Mouse (Mus musculus): Measurements from ENCODE around the gene Neurog3.

The Neurog3 gene

DNA sequence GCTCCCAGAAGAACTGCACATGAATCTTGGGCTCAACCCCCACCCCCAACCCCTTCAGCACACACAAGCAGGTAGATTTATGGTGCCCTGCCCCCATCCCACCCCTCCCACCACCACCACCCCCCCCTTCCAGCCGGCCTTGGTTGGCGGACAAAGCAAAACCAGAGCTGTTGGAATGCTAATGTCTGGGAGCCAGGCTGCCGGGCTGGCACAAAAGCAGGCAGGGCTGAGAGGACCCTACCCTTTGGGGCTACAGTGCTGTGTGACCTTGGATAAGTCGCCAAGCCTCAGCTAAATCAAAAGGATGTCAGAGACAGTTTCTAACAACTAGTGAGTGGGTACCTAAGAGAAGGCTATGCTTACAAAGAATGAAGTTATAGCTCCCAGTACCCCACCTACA is 4.3 kb downstream of the Neurog3 start:
- no peak for DNase-seq (ENCODE audit: low read depth)

DNA sequence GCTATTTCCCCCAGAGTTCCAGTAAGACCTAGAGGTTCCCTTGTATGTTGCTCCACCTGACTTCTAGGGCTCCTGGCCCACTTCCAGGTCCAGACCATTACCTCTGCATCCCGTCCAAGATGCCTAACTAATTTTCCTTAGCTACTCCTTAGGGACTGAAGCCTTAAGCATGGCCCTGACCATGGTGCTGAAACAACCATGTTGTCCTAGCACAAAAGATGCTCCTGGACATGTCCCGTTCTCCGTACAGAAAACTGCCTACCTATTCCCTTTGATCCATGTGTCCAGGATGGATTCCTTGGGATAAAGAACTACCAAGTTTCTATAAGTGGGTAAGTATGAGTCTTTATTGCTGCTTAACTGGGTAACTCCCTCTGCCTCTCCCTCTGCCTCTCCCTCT is 5.2 kb downstream of the Neurog3 start:
- no peak for DNase-seq (ENCODE audit: low read depth)

DNA sequence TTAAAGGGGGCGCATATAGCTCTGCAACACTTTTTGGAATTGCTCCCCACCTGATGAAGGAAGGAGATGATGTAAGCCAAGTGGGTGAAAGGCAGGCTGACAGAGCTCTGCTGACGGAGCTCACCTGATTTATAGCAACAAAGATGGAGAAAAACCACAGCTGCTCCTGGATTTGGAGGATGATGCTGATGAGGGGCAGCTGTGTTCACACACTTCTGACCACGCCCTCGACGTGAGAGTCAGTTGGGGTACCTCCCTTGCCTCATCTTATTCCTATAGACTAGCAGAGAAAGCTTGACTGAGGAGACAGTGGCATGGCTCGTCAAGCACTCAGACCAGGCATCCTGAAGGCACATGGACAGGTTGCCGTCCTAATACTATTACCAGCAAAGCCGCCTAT is 10.9 kb downstream of the Neurog3 start, which contains the start of gene Fam241b:
Gene Fam241b, minus strand, starts transcription at position 101 of the 400 bp plus-strand sequence.
- no peak for DNase-seq (ENCODE audit: low read depth)

DNA sequence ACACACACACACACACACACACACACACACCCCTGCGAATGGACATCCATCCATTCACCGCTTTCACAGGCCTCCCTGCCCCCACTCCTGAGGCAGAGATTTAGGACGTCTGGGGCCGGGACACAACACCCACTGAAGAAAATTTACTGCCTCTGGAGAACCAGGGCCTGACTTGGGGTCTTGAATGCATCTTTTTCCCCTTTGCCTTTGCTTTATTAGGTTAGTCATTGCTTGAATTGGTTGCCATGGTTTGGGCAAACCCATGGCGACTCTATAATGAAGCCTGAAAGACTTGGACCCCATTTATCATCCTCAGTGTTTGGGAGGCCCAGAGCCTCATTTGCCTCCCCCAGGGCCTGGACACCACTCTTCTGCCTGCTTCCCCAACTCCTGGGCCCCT is 13.1 kb downstream of the Neurog3 start:
- no peak for DNase-seq (ENCODE audit: low read depth)

DNA sequence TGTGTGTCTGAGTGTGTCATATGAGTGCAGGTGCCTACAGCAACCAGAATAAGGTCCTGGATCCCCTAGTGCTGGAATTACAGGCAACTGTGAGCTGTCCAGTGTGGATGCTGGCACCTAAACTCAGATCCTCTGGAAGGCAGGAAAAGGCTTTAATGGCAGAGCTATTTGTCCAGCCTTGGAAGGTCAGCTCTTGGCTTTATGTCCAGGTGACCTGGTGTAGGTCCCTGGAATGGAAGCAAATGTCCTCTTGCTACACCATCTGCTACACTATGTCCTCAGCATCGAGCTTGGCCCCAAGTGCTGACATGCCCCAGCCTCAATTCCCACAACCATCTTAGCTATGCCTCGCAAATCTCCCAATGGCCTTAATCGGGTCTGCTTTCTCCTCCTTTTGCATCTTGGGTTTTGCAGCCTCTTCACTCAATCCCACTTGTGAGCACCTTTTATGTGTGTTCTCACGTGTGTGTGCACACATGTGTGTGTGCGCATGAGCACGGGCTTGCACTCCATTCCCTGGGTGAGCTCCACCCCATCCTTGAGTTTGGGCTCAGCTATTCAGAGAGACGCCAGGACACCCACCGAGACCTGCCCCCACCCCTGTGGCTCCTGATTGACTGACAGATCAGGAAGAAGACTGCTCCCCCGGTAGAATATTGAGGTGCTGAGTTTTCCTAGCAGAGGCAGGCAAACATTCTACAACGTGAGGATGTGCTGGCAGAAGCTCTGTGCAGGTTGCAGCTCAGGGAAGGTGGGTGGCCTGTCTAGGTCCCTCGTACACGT is 14.8 kb downstream of the Neurog3 start:
- no peak for DNase-seq (ENCODE audit: low read depth)

DNA sequence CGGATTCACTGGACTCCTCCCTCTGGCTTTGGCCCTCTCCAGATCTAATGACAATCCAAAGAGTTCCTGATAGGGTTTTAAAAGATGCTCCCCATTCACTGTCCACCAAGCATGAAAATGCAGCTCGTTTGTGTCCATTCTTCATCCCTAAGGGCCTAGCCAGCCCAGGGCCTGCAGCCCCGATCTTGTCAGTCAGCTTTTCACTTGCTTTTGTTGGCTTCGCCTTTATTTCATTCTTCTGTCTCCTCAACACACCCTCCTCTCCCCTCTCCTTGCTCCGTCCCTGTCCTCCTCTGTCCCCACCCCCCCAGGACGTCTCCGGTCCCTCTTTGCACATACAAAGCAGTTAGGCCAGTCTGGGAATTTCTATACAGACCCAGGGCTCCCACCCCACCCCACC is 17.0 kb downstream of the Neurog3 start:
- DNase-seq (ENCODE audit: low read depth): no peak

DNA sequence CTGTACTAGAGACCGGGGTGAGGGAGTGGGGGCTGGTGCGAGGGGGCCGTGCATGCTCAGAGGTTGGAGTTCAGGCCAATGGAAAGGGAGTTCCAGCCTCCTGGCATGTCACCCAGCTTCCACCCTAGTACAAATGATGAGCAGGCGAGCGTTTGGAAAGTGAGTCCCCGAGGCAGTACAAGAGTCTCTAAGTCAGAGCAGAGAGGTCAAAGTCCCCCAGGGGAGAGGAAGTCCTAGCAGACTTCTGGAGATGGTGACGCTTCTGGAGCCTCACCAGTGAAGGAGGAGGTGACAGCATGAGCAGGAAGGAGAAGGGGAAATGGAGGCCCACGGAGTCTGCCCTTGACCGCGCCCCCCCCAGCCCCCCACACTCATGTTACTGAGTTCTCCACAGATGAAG is 29.5 kb downstream of the Neurog3 start:
- DNase-seq (ENCODE audit: low read depth): no peak

DNA sequence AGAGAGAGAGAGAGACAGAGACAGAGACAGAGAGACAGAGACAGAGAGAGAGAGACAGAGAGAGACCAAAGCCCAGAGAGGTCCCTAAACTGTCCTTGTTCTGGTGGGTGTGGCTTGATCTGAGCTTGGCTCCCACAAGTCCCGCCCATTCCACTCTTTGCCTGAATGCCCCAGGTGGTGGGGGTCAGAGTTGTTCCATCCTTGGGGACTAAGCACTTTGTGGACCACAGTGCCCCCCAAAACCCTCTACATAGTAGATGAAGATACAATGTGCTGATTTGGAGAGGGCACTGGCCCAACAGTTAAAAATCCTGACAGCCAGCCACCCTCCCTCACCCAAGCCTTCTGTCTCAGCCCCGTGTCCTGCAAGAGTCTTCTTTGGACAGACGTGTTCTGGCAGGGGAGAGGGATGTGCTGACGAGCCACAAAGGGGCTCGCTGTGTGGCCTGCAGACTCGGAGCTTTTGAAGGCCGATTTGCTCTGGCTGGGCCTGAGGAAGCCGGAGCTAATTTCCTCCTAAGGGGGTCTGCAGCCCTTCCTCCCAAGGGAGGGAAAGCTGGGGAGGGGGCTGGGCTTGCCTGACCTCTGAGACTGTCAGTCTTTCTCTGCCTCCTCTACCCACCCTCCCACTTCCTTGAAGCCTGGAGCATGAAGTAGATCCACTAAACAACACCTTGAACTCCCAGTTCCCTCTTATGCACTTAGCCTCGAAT is 40.1 kb downstream of the Neurog3 start:
- no peak for DNase-seq (ENCODE audit: low read depth)

DNA sequence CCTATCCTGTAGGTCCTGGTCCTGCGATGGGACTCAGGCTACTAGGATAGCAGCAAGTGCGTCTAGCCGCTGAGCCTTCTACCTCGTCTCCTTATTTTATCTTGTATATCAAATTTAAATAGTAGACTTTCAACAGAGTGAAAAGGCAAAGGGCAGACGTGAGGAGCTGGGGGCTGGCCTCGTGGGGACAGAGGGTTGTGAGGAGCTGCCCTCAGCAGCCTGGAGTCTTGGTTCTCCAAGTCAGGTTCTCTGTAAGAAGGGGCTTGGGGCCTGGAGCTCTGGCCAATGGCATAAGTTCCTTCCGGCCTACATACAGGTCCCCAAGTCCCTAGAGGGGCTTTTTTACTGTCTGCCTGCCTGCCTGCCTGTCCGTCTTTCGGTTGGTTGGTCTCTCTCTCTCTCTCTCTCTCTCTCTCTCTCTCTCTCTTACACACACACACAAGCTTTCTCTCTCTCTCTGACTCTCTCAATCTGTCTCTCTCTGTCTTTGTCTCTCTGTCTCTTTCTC is 41.1 kb downstream of the Neurog3 start:
- DNase-seq (ENCODE audit: low read depth): no peak

DNA sequence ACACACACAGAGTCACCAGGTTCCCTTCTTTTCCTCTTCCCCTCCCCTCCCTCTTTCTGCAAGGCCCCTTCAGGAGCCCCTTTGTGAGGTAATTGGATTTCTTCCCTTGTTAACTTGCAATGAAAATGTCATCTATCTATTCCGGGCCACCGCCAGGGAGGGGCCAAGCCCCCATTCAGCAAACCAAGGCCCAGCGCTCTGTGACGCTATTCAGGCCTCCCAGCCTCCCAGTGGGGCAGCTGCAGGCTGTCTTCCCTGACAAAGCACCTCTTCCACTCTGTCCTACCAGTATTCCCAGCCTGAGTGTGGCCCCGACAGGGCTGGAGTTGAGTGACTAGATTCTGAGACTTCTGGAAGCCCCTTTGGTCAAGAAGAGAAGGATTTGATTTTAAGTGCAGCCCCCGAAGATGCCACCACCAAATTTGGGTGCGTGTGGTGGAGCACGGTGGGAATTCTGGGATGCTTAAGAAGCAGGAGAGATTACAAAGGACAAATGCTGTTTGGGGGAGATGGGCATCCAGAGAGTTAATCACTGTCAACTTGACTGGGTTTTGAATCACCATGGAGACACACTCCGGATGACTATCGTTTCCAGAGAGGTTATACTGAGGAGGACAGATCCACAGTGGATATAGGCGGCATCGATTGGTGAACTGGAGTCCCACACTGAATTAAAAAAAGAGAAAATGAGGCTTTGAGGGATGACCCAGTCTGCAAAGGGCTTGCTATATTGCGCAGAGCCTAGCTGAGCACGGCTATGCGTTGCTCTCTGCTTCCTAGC is 41.8 kb downstream of the Neurog3 start:
- no peak for DNase-seq (ENCODE audit: low read depth)

DNA sequence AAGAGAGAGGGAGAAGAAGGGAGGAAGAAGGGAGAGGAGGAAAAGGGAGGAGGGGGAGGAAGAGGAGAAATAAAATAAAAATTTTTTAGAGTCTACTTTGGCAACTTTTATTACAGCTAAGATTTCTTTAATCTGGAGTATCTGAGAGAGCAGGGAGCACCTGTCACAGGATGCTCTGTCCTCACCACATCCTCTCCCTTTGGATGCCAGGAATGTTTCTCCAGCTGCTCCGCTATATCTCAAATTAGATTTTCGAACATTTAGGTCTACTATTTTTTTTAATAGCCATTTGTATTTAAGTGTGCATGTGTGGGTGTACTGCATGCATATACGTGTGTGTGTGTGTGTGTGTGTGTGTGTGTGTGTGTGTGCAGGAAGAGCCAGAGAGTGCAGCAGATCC is 47.1 kb downstream of the Neurog3 start:
- DNase-seq (ENCODE audit: low read depth): no peak

DNA sequence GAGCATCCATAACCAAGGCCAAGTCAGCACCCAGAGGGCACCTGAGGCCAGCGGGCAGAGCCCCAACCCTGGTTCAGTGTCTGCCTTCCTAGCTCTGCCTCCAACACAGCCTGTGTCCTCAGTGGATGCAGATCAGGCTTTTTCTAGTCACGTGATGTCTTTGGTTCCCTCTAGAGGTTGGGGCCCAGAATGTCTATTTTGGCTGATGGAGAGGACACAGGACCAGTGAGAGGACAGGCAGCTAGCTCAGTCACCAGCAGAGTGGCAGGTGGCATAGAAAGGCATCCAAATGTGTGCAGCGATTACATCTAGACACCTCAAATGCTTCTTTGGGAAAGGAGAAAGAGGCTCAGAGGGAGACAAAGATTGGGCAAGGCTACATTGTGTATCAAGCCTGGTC is 48.8 kb downstream of the Neurog3 start:
- DNase-seq (ENCODE audit: low read depth): no peak

DNA sequence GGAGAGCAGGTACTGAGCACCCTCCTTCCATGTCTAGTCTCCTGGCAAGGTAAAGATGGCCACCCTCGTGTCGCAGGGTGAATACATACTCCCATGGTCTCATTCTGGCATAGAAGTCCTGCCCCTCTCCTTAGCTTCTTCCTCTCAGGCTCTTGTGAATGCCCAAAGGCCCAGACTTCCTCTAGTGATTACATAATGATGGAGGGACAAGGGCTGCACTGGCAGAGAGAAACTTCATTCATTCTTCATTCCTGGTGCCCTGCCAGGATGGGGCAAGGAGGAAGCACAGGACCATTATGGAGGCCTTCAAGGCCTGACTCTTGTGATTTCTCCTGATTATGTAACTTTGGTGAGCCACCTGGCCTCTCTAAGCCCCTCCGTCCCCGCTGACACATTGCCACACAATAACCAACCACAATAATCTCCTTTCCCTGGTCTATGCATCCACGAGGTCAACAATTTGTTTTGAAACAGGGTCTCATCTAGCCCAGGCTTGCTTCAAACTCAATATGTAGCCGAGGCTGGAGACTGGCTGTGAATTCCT is 49.7 kb downstream of the Neurog3 start:
- no peak for DNase-seq (ENCODE audit: low read depth)

DNA sequence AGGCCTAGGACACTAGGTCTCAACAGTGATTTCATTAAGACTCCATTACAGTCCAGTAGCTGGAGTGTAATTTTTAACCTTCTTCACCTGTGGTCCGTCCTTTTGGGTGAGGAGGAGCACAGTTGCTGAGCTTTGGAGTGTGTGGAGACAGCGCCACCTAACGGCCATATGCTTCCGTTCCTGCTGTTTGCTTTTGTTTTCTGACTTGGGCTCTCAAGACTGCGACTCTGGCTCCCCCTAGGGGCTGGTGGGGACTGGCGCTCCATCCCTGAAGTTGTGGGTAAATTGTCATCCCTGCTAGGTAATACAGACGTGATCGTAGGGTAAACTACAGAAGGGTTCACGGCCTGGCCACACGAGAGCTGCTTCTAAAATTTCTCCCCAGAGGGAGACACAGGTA is 50.2 kb downstream of the Neurog3 start:
- DNase-seq (ENCODE audit: low read depth): peak; percentile 80

All from fibroblast of lung, adult 2 months (primary cell).